Mouse (Mus musculus): ENCODE measurements at regions not wholly inside any gene's neighbourhood (a gene's known extent, or its start where the extent isn't known, plus 50 kb on each side); places are given as distances from the start of the nearest gene placed in this dataset.

- Histone ChIP-seq H3K36me3 (ENCODE audit: control insufficient read depth, insufficient read depth, low read length) (no peaks in the 10 kb centered on the region), H3K27ac (replicated peaks; ENCODE audit: insufficient read depth, low read depth, low read length) (no peak overlapping the region), H3K79me2 (ENCODE audit: control insufficient read depth, insufficient read depth, low read length) (no peaks in the 10 kb centered on the region), H3K27me3 (ENCODE audit: control insufficient read depth, insufficient read depth, low read length) (no peaks in the 10 kb centered on the region), H3K9ac (ENCODE audit: low read depth, low read length) (no peak overlapping the region), H3K4me3 (ENCODE audit: insufficient read depth, low read depth, low read length) (no peak overlapping the region), H3K4me1 (ENCODE audit: control insufficient read depth, insufficient read depth, low read length) (peaks cover 21% of the 10 kb centered on the region)
- DNase-seq (ENCODE audit: extremely low read depth, low read depth, low spot score), result no peak
- 77% methylated on average over 8 of the region's 8 CpGs for WGBS
- TF ChIP-seq CTCF (IDR thresholded peaks at IDR 0.05; ENCODE audit: low read depth, low read length) (no peak), POLR2A (IDR thresholded peaks at IDR 0.05; ENCODE audit: extremely low read depth, insufficient read depth, low read length) (no peak)
Measured at GRCm38 (mm10) chr3:52531686-52532351, 263.7 kb downstream of the Foxo1 start.

GRCm38 (mm10) chr3:52530406-52530970, 262.4 kb downstream of the Foxo1 start:
- WGBS, result 67% methylated on average over 7 of the region's 7 CpGs
- no peak overlapping the region for H3K4me3 ChIP-seq (ENCODE audit: insufficient read depth, low read depth, low read length)
- no peak overlapping the region for H3K27ac ChIP-seq (replicated peaks; ENCODE audit: insufficient read depth, low read depth, low read length)
- no peaks in the 10 kb centered on the region for H3K79me2 ChIP-seq (ENCODE audit: control insufficient read depth, insufficient read depth, low read length)
- no peaks in the 10 kb centered on the region for H3K36me3 ChIP-seq (ENCODE audit: control insufficient read depth, insufficient read depth, low read length)
- DNase-seq (ENCODE audit: extremely low read depth, low read depth, low spot score), result no peak
- no peaks in the 10 kb centered on the region for H3K27me3 ChIP-seq (ENCODE audit: control insufficient read depth, insufficient read depth, low read length)
- H3K4me1 ChIP-seq (ENCODE audit: control insufficient read depth, insufficient read depth, low read length), result peaks cover 23% of the 10 kb centered on the region
- no peak for TF ChIP-seq POLR2A (IDR thresholded peaks at IDR 0.05; ENCODE audit: extremely low read depth, insufficient read depth, low read length)
- no peak for TF ChIP-seq CTCF (IDR thresholded peaks at IDR 0.05; ENCODE audit: low read depth, low read length)
- no peak overlapping the region for H3K9ac ChIP-seq (ENCODE audit: low read depth, low read length)

- H3K4me3 ChIP-seq (ENCODE audit: insufficient read depth, low read depth, low read length), result no peak overlapping the region
- peaks cover 23% of the 10 kb centered on the region for H3K4me1 ChIP-seq (ENCODE audit: control insufficient read depth, insufficient read depth, low read length)
- no peak for TF ChIP-seq CTCF (IDR thresholded peaks at IDR 0.05; ENCODE audit: low read depth, low read length)
- TF ChIP-seq POLR2A (IDR thresholded peaks at IDR 0.05; ENCODE audit: extremely low read depth, insufficient read depth, low read length), result no peak
- 18% methylated on average over 6 of the region's 6 CpGs for WGBS
- H3K27ac ChIP-seq (replicated peaks; ENCODE audit: insufficient read depth, low read depth, low read length), result no peak overlapping the region
- H3K9ac ChIP-seq (ENCODE audit: low read depth, low read length), result no peak overlapping the region
- no peaks in the 10 kb centered on the region for H3K36me3 ChIP-seq (ENCODE audit: control insufficient read depth, insufficient read depth, low read length)
- H3K27me3 ChIP-seq (ENCODE audit: control insufficient read depth, insufficient read depth, low read length), result no peaks in the 10 kb centered on the region
- peak; percentile 90 for DNase-seq (ENCODE audit: extremely low read depth, low read depth, low spot score)
- no peaks in the 10 kb centered on the region for H3K79me2 ChIP-seq (ENCODE audit: control insufficient read depth, insufficient read depth, low read length)
Measured at GRCm38 (mm10) chr3:52529136-52529535, 261.0 kb downstream of the Foxo1 start.

DNA sequence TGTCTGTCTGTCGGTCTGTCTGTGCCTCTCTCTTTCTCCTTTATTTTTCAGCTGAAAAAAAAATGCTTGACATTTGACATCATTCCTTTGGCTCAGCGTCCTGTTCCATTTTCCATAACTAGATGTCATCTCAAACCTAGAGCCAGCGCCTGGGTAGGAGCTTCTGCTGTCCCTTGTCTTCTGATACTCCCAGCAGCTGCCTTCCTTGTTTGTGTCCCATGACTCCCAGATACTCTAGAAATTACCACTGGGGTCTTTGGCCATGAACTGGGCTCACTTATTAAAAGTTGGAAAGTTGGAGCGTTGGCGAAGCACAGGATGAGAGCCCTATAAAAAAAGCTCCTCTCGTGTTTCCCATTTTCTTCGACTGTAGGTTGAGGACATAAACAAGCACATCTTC, 260.4 kb downstream of the Foxo1 start:
- no peaks in the 10 kb centered on the region for H3K79me2 ChIP-seq (ENCODE audit: control insufficient read depth, insufficient read depth, low read length)
- no peaks in the 10 kb centered on the region for H3K27me3 ChIP-seq (ENCODE audit: control insufficient read depth, insufficient read depth, low read length)
- no peak overlapping the region for H3K27ac ChIP-seq (replicated peaks; ENCODE audit: insufficient read depth, low read depth, low read length)

GRCm38 (mm10) chr3:52527781-52528180, 259.6 kb downstream of the Foxo1 start:
- TF ChIP-seq POLR2A (IDR thresholded peaks at IDR 0.05; ENCODE audit: extremely low read depth, insufficient read depth, low read length), result no peak
- no peak for TF ChIP-seq CTCF (IDR thresholded peaks at IDR 0.05; ENCODE audit: low read depth, low read length)
- no peak for DNase-seq (ENCODE audit: extremely low read depth, low read depth, low spot score)
- Histone ChIP-seq H3K27ac (replicated peaks; ENCODE audit: insufficient read depth, low read depth, low read length) (no peak overlapping the region), H3K4me1 (ENCODE audit: control insufficient read depth, insufficient read depth, low read length) (peaks cover 23% of the 10 kb centered on the region), H3K36me3 (ENCODE audit: control insufficient read depth, insufficient read depth, low read length) (no peaks in the 10 kb centered on the region), H3K79me2 (ENCODE audit: control insufficient read depth, insufficient read depth, low read length) (no peaks in the 10 kb centered on the region), H3K27me3 (ENCODE audit: control insufficient read depth, insufficient read depth, low read length) (no peaks in the 10 kb centered on the region), H3K4me3 (ENCODE audit: insufficient read depth, low read depth, low read length) (no peak overlapping the region), H3K9ac (ENCODE audit: low read depth, low read length) (no peak overlapping the region)
- 88% methylated on average over 3 of the region's 3 CpGs for WGBS

More for the DNA sequence above, 260.4 kb downstream of the Foxo1 start:
- 84% methylated on average over 7 of the region's 7 CpGs for WGBS
- TF ChIP-seq CTCF (IDR thresholded peaks at IDR 0.05; ENCODE audit: low read depth, low read length) (no peak), POLR2A (IDR thresholded peaks at IDR 0.05; ENCODE audit: extremely low read depth, insufficient read depth, low read length) (no peak)
- peak; percentile 26 for DNase-seq (ENCODE audit: extremely low read depth, low read depth, low spot score)
- Histone ChIP-seq H3K4me1 (ENCODE audit: control insufficient read depth, insufficient read depth, low read length) (peaks cover 23% of the 10 kb centered on the region), H3K9ac (ENCODE audit: low read depth, low read length) (no peak overlapping the region), H3K36me3 (ENCODE audit: control insufficient read depth, insufficient read depth, low read length) (no peaks in the 10 kb centered on the region), H3K4me3 (ENCODE audit: insufficient read depth, low read depth, low read length) (no peak overlapping the region)
